Mouse (Mus musculus) spleen, adult 2 months (tissue): ENCODE measurements at regions not wholly inside any gene's neighbourhood (a gene's known extent, or its start where the extent isn't known, plus 50 kb on each side); places are given as distances from the start of the nearest gene placed in this dataset.

Source experiments
- DNase-seq, 2 experiments: peaks; one replicate each; pipeline versions ENCODE4 v3.0.0 to v3.0.0-alpha.2; 2012 to 2021; ENCODE audit warnings: low spot score in 2 of 2, low read depth in 1 of 2
- H3K27ac ChIP-seq: fragments of 200-500 bp; 2 replicates; pipeline ENCODE4 v1.5.1; 2012; ENCODE audit warnings: low read length, inconsistent platforms; ENCODE audit not compliant: insufficient read depth
- H3K27me3 ChIP-seq: fragments of 200-500 bp; 2 replicates; pipeline ENCODE4 v1.6.1; 2012; ENCODE audit warnings: mild to moderate bottlenecking, moderate library complexity, low read length, inconsistent platforms; ENCODE audit not compliant: control insufficient read depth, insufficient read depth
- H3K36me3 ChIP-seq: fragments of 200-500 bp; 2 replicates; pipeline ENCODE4 v1.6.1; 2012; ENCODE audit warnings: mild to moderate bottlenecking, low read length, inconsistent platforms; ENCODE audit not compliant: control insufficient read depth, insufficient read depth
- H3K4me1 ChIP-seq: fragments of 200-500 bp; 2 replicates; pipeline ENCODE4 v1.6.1; 2011; ENCODE audit warnings: inconsistent platforms; ENCODE audit not compliant: control insufficient read depth, insufficient read depth, insufficient read length
- H3K4me3 ChIP-seq: fragments of 200-500 bp; 2 replicates; pipeline ENCODE4 v1.5.1; 2011; ENCODE audit warnings: mild to moderate bottlenecking, inconsistent platforms; ENCODE audit not compliant: insufficient read depth, insufficient read length; ENCODE audit errors: extremely low read depth
- CTCF ChIP-seq: fragments of 200-500 bp; IDR thresholded peaks from 2 replicates; pipeline ENCODE4 v1.5.1; 2011; ENCODE audit warnings: mild to moderate bottlenecking, inconsistent platforms; ENCODE audit not compliant: insufficient read depth, insufficient read length, insufficient replicate concordance; ENCODE audit errors: extremely low read depth
- POLR2A ChIP-seq: fragments of 200-500 bp; IDR thresholded peaks from 2 replicates; pipeline ENCODE4 v1.6.1; 2011; ENCODE audit warnings: low read depth, low read length, inconsistent platforms
- WGBS: fragments of 180-500 bp; shearing (Covaris S2); methylation state at CpG from one replicate; pipeline ENCODE4 v1.1.7; 2018; 5-methylcytosine and 5-hydroxymethylcytosine counted together

- Histone ChIP-seq H3K27ac (no peak overlapping the region), H3K36me3 (no peaks in the 10 kb centered on the region), H3K4me3 (no peak overlapping the region), H3K27me3 (no peaks in the 10 kb centered on the region), H3K4me1 (no peaks in the 10 kb centered on the region)
- WGBS: 87% methylated on average over 8 of the region's 8 CpGs
- no peak for DNase-seq
- no peak for TF ChIP-seq POLR2A
- TF ChIP-seq CTCF: no peak
Observed at GRCm38 (mm10) chr2:57424879-57425278, 187.4 kb downstream of the Gpd2 start.

- H3K4me3 ChIP-seq: no peak overlapping the region
- no peak overlapping the region for H3K27ac ChIP-seq
- no peak for TF ChIP-seq POLR2A
- WGBS: 46% methylated on average over 5 of the region's 5 CpGs
- no peaks in the 10 kb centered on the region for H3K36me3 ChIP-seq
- H3K4me1 ChIP-seq: no peaks in the 10 kb centered on the region
- DNase-seq: no peak
- H3K27me3 ChIP-seq: no peaks in the 10 kb centered on the region
Observed at GRCm38 (mm10) chr2:57425439-57425838, 188.0 kb downstream of the Gpd2 start.

DNA sequence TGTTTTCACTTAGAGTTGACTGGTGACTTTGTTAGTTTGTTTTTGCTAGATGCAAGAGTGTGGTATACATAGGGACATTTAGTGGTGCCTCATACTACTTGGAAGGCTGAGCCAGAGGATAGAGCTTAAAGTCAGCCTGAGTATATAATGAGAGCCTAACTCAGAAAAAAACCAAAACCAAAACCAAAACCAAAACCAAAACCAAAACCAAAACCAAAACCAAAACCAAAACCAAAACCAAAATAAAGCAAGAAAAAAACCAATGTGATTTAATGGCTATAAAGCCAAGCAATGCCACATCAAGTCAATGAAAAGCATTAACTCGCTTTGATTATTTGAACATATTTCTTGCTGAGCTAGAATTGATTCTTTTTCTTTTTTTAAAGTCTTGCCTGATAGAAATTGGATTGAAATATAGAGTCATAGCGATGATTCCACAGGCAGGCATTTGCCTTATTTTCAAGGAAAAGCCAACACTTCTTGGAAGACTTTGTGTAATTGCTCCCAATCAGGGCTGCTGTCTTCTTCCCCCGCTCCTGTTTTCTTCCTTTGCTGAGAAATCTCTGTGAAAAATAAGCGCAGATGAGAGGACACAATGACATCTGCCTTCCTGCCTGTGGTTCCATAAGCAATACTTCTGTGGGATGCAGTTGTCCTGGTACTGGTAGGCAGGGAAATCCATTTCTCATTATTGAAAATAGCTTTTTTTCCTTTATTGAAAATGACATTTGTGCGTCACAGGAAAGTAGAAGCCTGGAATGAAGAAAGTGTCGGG lies 213.7 kb downstream of the Gpd2 start:
- H3K27me3 ChIP-seq: no peaks in the 10 kb centered on the region
- no peaks in the 10 kb centered on the region for H3K4me1 ChIP-seq
- H3K27ac ChIP-seq: no peak overlapping the region
- 91% methylated on average over 6 of the region's 6 CpGs for WGBS
- H3K36me3 ChIP-seq: no peaks in the 10 kb centered on the region
- H3K4me3 ChIP-seq: no peak overlapping the region
- no peak for DNase-seq
- TF ChIP-seq POLR2A: no peak
- TF ChIP-seq CTCF: no peak

- DNase-seq: no peak
- H3K4me1 ChIP-seq: no peaks in the 10 kb centered on the region
- no peaks in the 10 kb centered on the region for H3K36me3 ChIP-seq
- WGBS: 86% methylated on average over 5 of the region's 5 CpGs
- TF ChIP-seq POLR2A (no peak), CTCF (no peak)
- H3K27ac ChIP-seq: no peak overlapping the region
- H3K27me3 ChIP-seq: no peaks in the 10 kb centered on the region
- H3K4me3 ChIP-seq: no peak overlapping the region
Observed at GRCm38 (mm10) chr2:57453896-57454679, 216.7 kb downstream of the Gpd2 start.

DNA sequence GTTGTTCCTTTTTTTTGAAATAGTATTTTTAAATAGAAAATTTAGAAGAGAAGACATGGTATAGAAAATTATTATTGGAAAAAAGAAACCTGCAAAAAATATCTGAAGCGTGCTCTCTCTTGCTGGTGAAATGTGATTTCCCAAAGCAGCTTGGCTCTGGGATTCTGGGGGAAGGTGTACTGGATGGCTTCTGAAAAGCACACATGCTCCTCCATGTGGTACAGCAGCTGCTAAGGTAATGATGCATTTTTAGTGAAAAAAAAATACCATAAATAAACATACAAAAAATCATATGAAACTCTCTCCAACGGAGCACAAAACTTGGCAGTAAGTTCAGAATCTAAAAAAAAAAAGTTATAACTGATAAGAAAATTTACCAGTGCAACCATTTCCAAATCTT lies 222.5 kb downstream of the Gpd2 start:
- Histone ChIP-seq H3K27ac (no peak overlapping the region), H3K27me3 (no peaks in the 10 kb centered on the region), H3K4me1 (no peaks in the 10 kb centered on the region), H3K36me3 (no peaks in the 10 kb centered on the region), H3K4me3 (no peak overlapping the region)
- DNase-seq: no peak
- 91% methylated on average over 2 of the region's 2 CpGs for WGBS
- TF ChIP-seq CTCF: no peak
- TF ChIP-seq POLR2A: no peak

- Histone ChIP-seq H3K36me3 (no peaks in the 10 kb centered on the region), H3K4me1 (no peaks in the 10 kb centered on the region), H3K4me3 (no peak overlapping the region), H3K27me3 (no peaks in the 10 kb centered on the region), H3K27ac (no peak overlapping the region)
- DNase-seq: no peak
- TF ChIP-seq POLR2A (no peak), CTCF (no peak)
- WGBS: 27% methylated on average over 3 of the region's 3 CpGs
Observed at GRCm38 (mm10) chr2:57473873-57474272, 236.4 kb downstream of the Gpd2 start.

- Histone ChIP-seq H3K27me3 (no peaks in the 10 kb centered on the region), H3K36me3 (no peaks in the 10 kb centered on the region), H3K4me1 (no peaks in the 10 kb centered on the region), H3K27ac (no peak overlapping the region), H3K4me3 (no peak overlapping the region)
- DNase-seq: no peak
- TF ChIP-seq CTCF (no peak), POLR2A (no peak)
- WGBS: 5% methylated on average over 4 of the region's 4 CpGs
Observed at GRCm38 (mm10) chr2:57492116-57492515, 254.7 kb downstream of the Gpd2 start.
